Mouse (Mus musculus): ENCODE measurements around the gene Cdkn2b.

Gene Cdkn2b

GRCm38 (mm10) chr4:89293516-89293915 is 17.3 kb downstream of the Cdkn2b start:
- DNase-seq (ENCODE audit: low spot score in 2 of 2) = no peak

- no peak for DNase-seq (ENCODE audit: low spot score in 2 of 2)
Measured at GRCm38 (mm10) chr4:89289028-89289427, 21.8 kb downstream of the Cdkn2b start.

- DNase-seq (ENCODE audit: low spot score in 2 of 2) = no peak
Measured at GRCm38 (mm10) chr4:89286566-89286965, 24.3 kb downstream of the Cdkn2b start.

GRCm38 (mm10) chr4:89285688-89286087 is 25.2 kb downstream of the Cdkn2b start:
- DNase-seq (ENCODE audit: low spot score in 2 of 2) = no peak

GRCm38 (mm10) chr4:89282661-89283060 is 28.2 kb downstream of the Cdkn2b start:
- DNase-seq (ENCODE audit: low spot score in 2 of 2) = no peak

- no peak for DNase-seq (ENCODE audit: low spot score in 2 of 2)
Measured at GRCm38 (mm10) chr4:89282036-89282566, 28.7 kb downstream of the Cdkn2b start.

- no peak for DNase-seq (ENCODE audit: low spot score in 2 of 2)
Measured at GRCm38 (mm10) chr4:89281236-89281635, 29.6 kb downstream of the Cdkn2b start.

GRCm38 (mm10) chr4:89279641-89280040 is 31.2 kb downstream of the Cdkn2b start:
- no peak for DNase-seq (ENCODE audit: low spot score in 2 of 2)

GRCm38 (mm10) chr4:89277381-89277940 is 33.4 kb downstream of the Cdkn2b start:
- DNase-seq (ENCODE audit: low spot score in 2 of 2) = no peak

GRCm38 (mm10) chr4:89276669-89277219 is 34.1 kb downstream of the Cdkn2b start:
- no peak for DNase-seq (ENCODE audit: low spot score in 2 of 2)

GRCm38 (mm10) chr4:89275811-89276584 is 34.8 kb downstream of the Cdkn2b start:
- DNase-seq (ENCODE audit: low spot score in 2 of 2) = no peak

GRCm38 (mm10) chr4:89274829-89275548 is 35.9 kb downstream of the Cdkn2b start:
- no peak for DNase-seq (ENCODE audit: low spot score in 2 of 2)

- DNase-seq (ENCODE audit: low spot score in 2 of 2) = no peak
Measured at GRCm38 (mm10) chr4:89274006-89274405, 36.8 kb downstream of the Cdkn2b start.

GRCm38 (mm10) chr4:89273585-89273984 is 37.3 kb downstream of the Cdkn2b start:
- no peak for DNase-seq (ENCODE audit: low spot score in 2 of 2)

- DNase-seq (ENCODE audit: low spot score in 2 of 2) = no peak
Measured at GRCm38 (mm10) chr4:89272961-89273540, 37.8 kb downstream of the Cdkn2b start.

- no peak for DNase-seq (ENCODE audit: low spot score in 2 of 2)
Measured at GRCm38 (mm10) chr4:89272101-89272718, 38.6 kb downstream of the Cdkn2b start.

- DNase-seq (ENCODE audit: low spot score in 2 of 2) = no peak
Measured at GRCm38 (mm10) chr4:89257768-89258167, 53.1 kb downstream of the Cdkn2b start.

Data from left cerebral cortex, adult 9 months (tissue).